Mouse (Mus musculus) spleen, postnatal 10 days (tissue): Measurements from ENCODE around the gene Olfr313.

Experiments
- DNase-seq, 2 experiments: peaks; one replicate each; pipeline ENCODE4 v3.0.0; 2021 to 2022; ENCODE audit warnings: low spot score in 2 of 2

Olfr313 gene

GRCm38 (mm10) chr11:58847636-58848035, 32.8 kb downstream of the Olfr313 start:
- no peak for DNase-seq

DNA sequence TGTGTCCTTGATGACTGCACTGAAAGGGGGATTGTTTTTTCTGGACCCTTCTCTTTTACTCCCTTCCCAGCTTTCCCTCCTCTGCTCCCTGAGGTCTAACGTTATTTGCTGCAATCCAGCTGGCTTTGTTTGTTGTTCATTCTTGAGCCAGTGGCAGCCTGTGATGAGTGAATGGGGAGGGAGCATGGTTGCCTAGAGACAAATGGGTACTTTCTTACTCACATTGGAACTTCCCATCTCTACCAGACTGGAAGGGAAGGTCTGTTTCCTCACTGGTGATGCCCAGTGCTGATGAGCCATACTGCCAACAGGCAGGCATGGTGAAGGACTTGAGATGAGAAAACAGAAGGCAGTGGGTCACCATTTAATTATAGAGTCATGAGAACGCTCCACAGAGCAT, 34.9 kb downstream of the Olfr313 start:
- DNase-seq: no peak

DNA sequence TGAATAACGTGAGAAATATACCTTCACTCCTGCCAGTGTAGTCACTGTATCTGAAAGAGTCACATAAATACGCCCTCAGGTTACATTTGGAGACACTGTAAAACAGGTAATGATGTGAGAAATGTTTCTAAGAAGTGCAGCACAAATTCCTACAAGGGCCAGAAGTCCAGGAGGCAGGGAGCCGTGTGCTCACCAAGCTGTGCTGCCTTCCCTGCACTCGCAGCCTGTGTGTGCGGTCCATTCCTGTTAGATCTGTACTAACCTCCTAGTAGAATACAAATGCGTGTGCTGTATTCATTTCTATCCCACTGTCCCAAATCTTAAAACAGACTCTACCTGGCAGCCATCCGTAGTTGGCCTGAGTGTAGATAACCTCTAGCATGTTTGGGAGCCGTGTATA, 45.9 kb downstream of the Olfr313 start:
- DNase-seq: no peak

DNA sequence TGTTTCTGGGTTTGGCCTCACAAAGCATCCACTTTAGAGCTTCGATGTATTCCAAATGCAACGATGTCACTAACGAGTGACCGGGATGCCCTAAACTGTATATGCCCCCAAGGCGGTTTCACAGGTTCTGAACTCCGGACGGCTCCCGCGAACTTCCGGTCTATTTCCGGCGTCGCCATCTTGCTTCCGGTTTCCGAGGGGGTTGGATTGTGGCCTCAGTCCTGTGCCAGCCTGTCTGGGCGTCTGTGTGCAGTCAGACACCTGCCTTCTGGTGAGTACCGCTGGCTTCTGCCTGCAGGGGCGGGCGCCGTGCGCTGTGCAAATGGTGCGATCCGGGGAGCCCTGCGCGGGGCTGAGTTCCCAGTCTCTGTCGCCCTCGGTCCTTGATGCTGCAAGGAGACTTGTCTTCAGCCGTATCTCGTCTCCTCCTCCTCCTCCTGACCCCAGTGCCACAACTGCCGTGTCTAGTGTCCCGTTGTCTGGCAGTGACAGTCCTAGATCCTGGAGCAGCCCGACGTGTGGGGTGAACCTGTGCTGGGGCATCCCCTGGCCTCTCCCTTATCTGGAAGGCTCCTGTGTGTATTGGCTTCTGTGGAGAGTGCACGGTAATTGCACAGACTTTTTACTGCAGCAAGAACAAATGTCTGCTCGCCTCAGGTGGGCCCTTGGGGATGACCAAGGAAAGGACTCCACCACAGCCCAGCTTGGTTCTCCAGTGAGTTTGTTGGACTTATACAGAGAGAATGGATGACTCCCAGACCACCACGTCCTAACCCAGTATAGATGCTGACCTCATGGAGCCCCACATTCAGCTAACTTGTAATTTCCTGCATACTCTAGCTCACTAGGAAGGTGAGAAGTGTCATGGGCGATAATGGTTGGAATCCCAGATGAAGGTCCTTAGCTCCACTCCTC, 52.5 kb downstream of the Olfr313 start, which contains the start of gene 2810021J22Rik:
TSS of gene 2810021J22Rik (plus strand) at position 178 of the 915 bp plus-strand sequence.
- peak; percentile 74 to 86 for DNase-seq

- DNase-seq: no peak
These were observed 53.1 kb downstream of the Olfr313 start for GRCm38 (mm10) chr11:58867954-58868330.
